13 mouse cellular contexts compared by ENCODE assay signal in the genomic region with DNA sequence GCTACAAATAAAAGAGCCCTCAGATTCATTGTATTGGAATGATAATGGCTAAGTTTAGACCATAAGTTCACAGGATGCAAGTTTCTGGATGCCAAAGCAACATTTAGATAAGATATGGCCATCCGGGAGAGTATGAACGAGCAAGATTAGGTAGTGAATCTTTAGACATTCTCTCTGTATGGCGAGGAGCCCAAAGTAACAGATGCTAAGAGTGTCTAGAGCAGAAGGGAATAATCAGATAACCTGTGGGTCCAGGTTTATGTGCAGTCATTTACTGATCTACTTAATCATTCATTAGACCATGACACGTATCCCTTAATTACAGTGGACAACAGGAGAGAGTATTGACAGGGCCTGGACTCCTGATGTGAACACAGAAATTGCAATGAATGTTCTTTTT.
"Had no signal": no experiment of that assay in that cellular context is flagged by ENCODE, and none has a peak within 500 bp of the region (broad histone marks: within the 10 kb centered on the region; RNA-seq: fewer than 3 reads in every experiment).

No protein-coding gene starts in this region.

- DNase-seq: lung, adult 18-20 months; lung, embryonic 14.5 days; lung, postnatal 10 days; lung, postnatal 4 days; midbrain, embryonic 14.5 days; retina, postnatal 1 day; right cerebral cortex, adult 18-20 months; right cerebral cortex, postnatal 25 days; right cerebral cortex, postnatal 4 days; spleen, adult 18-20 months; thymus, adult 18-20 months; thymus, postnatal 14 days; thymus, postnatal 36 days had no signal
